Mouse (Mus musculus) forebrain, postnatal 0 days (tissue): Measurements from ENCODE around the gene Aldh8a1. TPM values are rescaled to one million over a fixed set of nuclear protein-coding genes. Genes with fewer than 3 reads are reported as not detected.
A peak's percentile ranks its signal among the peaks of the same experiment; 100 is the strongest.

Experiments
- ATAC-seq: fragments of 200-750 bp; cut with Nextera tagmentation; 2 replicates; pipeline ENCODE4 v1.8.0; 2017; ENCODE audit warnings: mild to moderate bottlenecking, moderate library complexity
- DNase-seq: peaks from one replicate; pipeline ENCODE4 v3.0.0-alpha.2; 2015
- H3K27ac ChIP-seq: fragments of 300-500 bp; sonication (generic); 2 replicates; pipeline ENCODE4 v1.5.1; 2014; ENCODE audit warnings: low read depth, mild to moderate bottlenecking, antibody characterized with exemption, low read length, moderate library complexity, mixed read lengths
- H3K27me3 ChIP-seq: fragments of 300-500 bp; sonication (generic); 2 replicates; pipeline ENCODE4 v1.6.1; 2014; ENCODE audit warnings: mild to moderate bottlenecking, low read length, mixed read lengths; ENCODE audit not compliant: insufficient read depth
- H3K36me3 ChIP-seq: fragments of 300-500 bp; sonication (generic); 2 replicates; pipeline ENCODE4 v1.6.1; 2014; ENCODE audit warnings: mild to moderate bottlenecking, moderate library complexity; ENCODE audit not compliant: insufficient read depth
- H3K4me1 ChIP-seq: fragments of 300-500 bp; sonication (generic); 2 replicates; pipeline ENCODE4 v1.6.1; 2014; ENCODE audit warnings: antibody characterized with exemption; ENCODE audit not compliant: insufficient read depth
- H3K4me2 ChIP-seq: fragments of 300-500 bp; sonication (generic); 2 replicates; pipeline ENCODE4 v1.6.1; 2014; ENCODE audit warnings: low read depth, mild to moderate bottlenecking, moderate library complexity
- H3K4me3 ChIP-seq: fragments of 300-500 bp; sonication (generic); 2 replicates; pipeline ENCODE4 v1.5.1; 2014; ENCODE audit warnings: low read depth, low read length, mixed read lengths
- H3K9ac ChIP-seq: fragments of 300-500 bp; sonication (generic); 2 replicates; pipeline ENCODE4 v1.6.1; 2014; ENCODE audit warnings: mild to moderate bottlenecking
- H3K9me3 ChIP-seq: fragments of 300-500 bp; sonication (generic); 2 replicates; pipeline ENCODE4 v1.6.1; 2016; ENCODE audit warnings: low read length
- CTCF ChIP-seq: sonication (generic); IDR thresholded peaks from 2 replicates; pipeline ENCODE4 v1.5.1; 2016; ENCODE audit warnings: antibody characterized with exemption, control low read depth, low read depth
- WGBS: fragments of 180-500 bp; shearing (Covaris S2); extraction: QIAGEN DNeasy Blood & Tissue Kit; methylation state at CpG from one replicate; pipeline ENCODE4 v1.1.7; 2014; 5-methylcytosine and 5-hydroxymethylcytosine counted together
- polyA plus RNA-seq: library from polyadenylated mRNA; unstranded; fragments of >200 nt; fragmentation: Nextera tagmentation; extraction: Ambion mirVana; gene quantifications from 2 replicates; pipeline ENCODE4 v1.2.1, GENCODE M21; 2015
- total RNA-seq: library from RNA; depleted of rRNA; stranded (reverse); fragments of >200 nt; gene quantifications from 2 replicates; pipeline ENCODE4 v1.2.3, GENCODE M21; 2014

Aldh8a1 gene
- total and polyA plus RNA-seq, 2 experiments from 2014 or later = 0.10 TPM; not detected in 1

GRCm38 (mm10) chr10:21367481-21367880 lies 9.6 kb upstream of the Aldh8a1 start:
- DNase-seq (no peak), ATAC-seq (no peak)
- no peaks in the 10 kb centered on the region for H3K27me3 ChIP-seq
- H3K4me1 ChIP-seq = no peaks in the 10 kb centered on the region
- no peak for TF ChIP-seq CTCF
- 97% methylated on average over 9 of the region's 9 CpGs for WGBS
- no peak overlapping the region for H3K27ac ChIP-seq
- H3K4me2 ChIP-seq = no peak overlapping the region
- no peak overlapping the region for H3K9ac ChIP-seq
- no peak overlapping the region for H3K4me3 ChIP-seq
- peaks cover 47% of the 10 kb centered on the region for H3K36me3 ChIP-seq
- no peaks in the 10 kb centered on the region for H3K9me3 ChIP-seq

GRCm38 (mm10) chr10:21369586-21369985 lies 7.5 kb upstream of the Aldh8a1 start:
- ATAC-seq (no peak), DNase-seq (no peak)
- Histone ChIP-seq H3K9ac (no peak overlapping the region), H3K9me3 (no peaks in the 10 kb centered on the region), H3K4me1 (no peaks in the 10 kb centered on the region), H3K4me3 (no peak overlapping the region), H3K27me3 (no peaks in the 10 kb centered on the region), H3K4me2 (no peak overlapping the region), H3K27ac (no peak overlapping the region), H3K36me3 (peaks cover 42% of the 10 kb centered on the region)
- TF ChIP-seq CTCF = no peak
- 51% methylated on average over 2 of the region's 2 CpGs for WGBS

- no peaks in the 10 kb centered on the region for H3K27me3 ChIP-seq
- no peak overlapping the region for H3K9ac ChIP-seq
- DNase-seq = no peak
- H3K27ac ChIP-seq = no peak overlapping the region
- no peak overlapping the region for H3K4me3 ChIP-seq
- 86% methylated on average over 6 of the region's 6 CpGs for WGBS
- H3K9me3 ChIP-seq = no peaks in the 10 kb centered on the region
- TF ChIP-seq CTCF = no peak
- peaks cover 21% of the 10 kb centered on the region for H3K36me3 ChIP-seq
- no peaks in the 10 kb centered on the region for H3K4me1 ChIP-seq
- ATAC-seq = no peak
- no peak overlapping the region for H3K4me2 ChIP-seq
Measured at GRCm38 (mm10) chr10:21372271-21372670, 4.8 kb upstream of the Aldh8a1 start.

- H3K36me3 ChIP-seq = no peaks in the 10 kb centered on the region
- H3K4me1 ChIP-seq = no peaks in the 10 kb centered on the region
- H3K9me3 ChIP-seq = no peaks in the 10 kb centered on the region
- H3K9ac ChIP-seq = no peak overlapping the region
- WGBS = 73% methylated on average over 9 of the region's 9 CpGs
- no peak for ATAC-seq
- no peak overlapping the region for H3K27ac ChIP-seq
- H3K4me3 ChIP-seq = no peak overlapping the region
- no peaks in the 10 kb centered on the region for H3K27me3 ChIP-seq
- peak; percentile 49 for TF ChIP-seq CTCF
- no peak for DNase-seq
- H3K4me2 ChIP-seq = no peak overlapping the region
Measured at GRCm38 (mm10) chr10:21378196-21378944, 1.3 kb downstream of the Aldh8a1 start.

- TF ChIP-seq CTCF = peak; percentile 92
- peak; percentile 72 for ATAC-seq
- WGBS = 24% methylated on average over 6 of the region's 6 CpGs
- no peaks in the 10 kb centered on the region for H3K9me3 ChIP-seq
- DNase-seq = peak; percentile 87
- H3K4me2 ChIP-seq = no peak overlapping the region
- no peaks in the 10 kb centered on the region for H3K36me3 ChIP-seq
- no peak overlapping the region for H3K27ac ChIP-seq
- no peak overlapping the region for H3K9ac ChIP-seq
- H3K4me3 ChIP-seq = no peak overlapping the region
- H3K4me1 ChIP-seq = no peaks in the 10 kb centered on the region
- H3K27me3 ChIP-seq = no peaks in the 10 kb centered on the region
Measured at GRCm38 (mm10) chr10:21382914-21383313, 5.8 kb downstream of the Aldh8a1 start.

- WGBS = 83% methylated on average over 3 of the region's 3 CpGs
- TF ChIP-seq CTCF = no peak
Measured at GRCm38 (mm10) chr10:21385111-21385663, 8.1 kb downstream of the Aldh8a1 start.

GRCm38 (mm10) chr10:21389075-21389474 lies 12.0 kb downstream of the Aldh8a1 start:
- Histone ChIP-seq H3K36me3 (no peaks in the 10 kb centered on the region), H3K9me3 (no peaks in the 10 kb centered on the region), H3K9ac (no peak overlapping the region), H3K27me3 (no peaks in the 10 kb centered on the region), H3K4me3 (no peak overlapping the region), H3K4me1 (no peaks in the 10 kb centered on the region), H3K27ac (no peak overlapping the region), H3K4me2 (no peak overlapping the region)
- no peak for TF ChIP-seq CTCF
- ATAC-seq = no peak
- 88% methylated on average over 11 of the region's 11 CpGs for WGBS
- DNase-seq = no peak

More at GRCm38 (mm10) chr10:21385111-21385663, 8.1 kb downstream of the Aldh8a1 start:
- no peaks in the 10 kb centered on the region for H3K9me3 ChIP-seq
- H3K4me3 ChIP-seq = no peak overlapping the region
- DNase-seq (no peak), ATAC-seq (no peak)
- no peak overlapping the region for H3K4me2 ChIP-seq
- no peaks in the 10 kb centered on the region for H3K36me3 ChIP-seq
- H3K27me3 ChIP-seq = no peaks in the 10 kb centered on the region
- H3K4me1 ChIP-seq = no peaks in the 10 kb centered on the region
- H3K27ac ChIP-seq = no peak overlapping the region
- no peak overlapping the region for H3K9ac ChIP-seq
